Mouse (Mus musculus) hindbrain, embryonic 14.5 days (tissue): ENCODE results near the gene Osbpl11. TPM values are rescaled to one million over a fixed set of nuclear protein-coding genes. Genes with fewer than 3 reads are reported as not detected.
"Not testable (repeated sequence)": the region's sequence is repeated elsewhere in the genome, so short reads cannot be mapped to it uniquely, and the experiment has no call there.

Source experiments
- ATAC-seq: fragments of 200-750 bp; cut with Nextera tagmentation; 2 replicates; pipeline ENCODE4 v1.8.0; 2017; ENCODE audit warnings: moderate number of reproducible peaks, mild to moderate bottlenecking, moderate TSS enrichment, moderate library complexity; ENCODE audit not compliant: low FRiP score
- DNase-seq: peaks from one replicate; pipeline ENCODE4 v3.0.0-alpha.2; 2015; ENCODE audit warnings: low spot score
- H3K27ac ChIP-seq: fragments of 300-500 bp; sonication (generic); 2 replicates; pipeline ENCODE4 v1.5.1; 2014; ENCODE audit warnings: mild to moderate bottlenecking, moderate library complexity
- H3K27me3 ChIP-seq: fragments of 300-500 bp; sonication (generic); 2 replicates; pipeline ENCODE4 v1.6.1; 2014; ENCODE audit warnings: mild to moderate bottlenecking, low read length, mixed read lengths; ENCODE audit not compliant: control insufficient read depth, insufficient read depth
- H3K36me3 ChIP-seq: fragments of 300-500 bp; sonication (generic); replicated peaks from 2 replicates; pipeline ENCODE4 v1.6.1; 2014; ENCODE audit not compliant: control insufficient read depth, insufficient read depth
- H3K4me1 ChIP-seq: fragments of 300-500 bp; sonication (generic); replicated peaks from 2 replicates; pipeline ENCODE4 v1.6.1; 2014; ENCODE audit warnings: antibody characterized with exemption, low read length, mixed read lengths; ENCODE audit not compliant: control insufficient read depth, insufficient read depth
- H3K4me2 ChIP-seq: fragments of 300-500 bp; sonication (generic); replicated peaks from 2 replicates; pipeline ENCODE4 v1.6.1; 2014; ENCODE audit warnings: mild to moderate bottlenecking, moderate library complexity
- H3K4me3 ChIP-seq: fragments of 300-500 bp; sonication (generic); replicated peaks from 2 replicates; pipeline ENCODE4 v1.5.1; 2014; ENCODE audit warnings: mild to moderate bottlenecking, low read length
- H3K9ac ChIP-seq: fragments of 300-500 bp; sonication (generic); 2 replicates; pipeline ENCODE4 v1.6.1; 2014
- H3K9me3 ChIP-seq: fragments of 300-500 bp; sonication (generic); 2 replicates; pipeline ENCODE4 v1.6.1; 2016; ENCODE audit warnings: low read length; ENCODE audit not compliant: control insufficient read depth
- WGBS: fragments of 180-500 bp; shearing (Covaris S2); extraction: QIAGEN DNeasy Blood & Tissue Kit; methylation state at CpG from one replicate; pipeline ENCODE4 v1.1.7; 2014; 5-methylcytosine and 5-hydroxymethylcytosine counted together
- polyA plus RNA-seq: library from polyadenylated mRNA; unstranded; fragments of >200 nt; fragmentation: Nextera tagmentation; extraction: Ambion mirVana; gene quantifications from 2 replicates; pipeline ENCODE4 v1.2.1, GENCODE M21; 2014

Osbpl11 gene
- polyA plus RNA-seq, 1 experiment from 2014 or later: 18.0 TPM

- Histone ChIP-seq H3K4me2 (no peak overlapping the region), H3K9ac (no peak overlapping the region), H3K27me3 (no peaks in the 10 kb centered on the region), H3K4me1 (no peaks in the 10 kb centered on the region), H3K4me3 (no peak overlapping the region), H3K36me3 (no peaks in the 10 kb centered on the region), H3K27ac (no peak overlapping the region), H3K9me3 (no peaks in the 10 kb centered on the region)
- 78% methylated on average over 11 of the region's 11 CpGs for WGBS
- DNase-seq (no peak), ATAC-seq (no peak)
Observed at GRCm38 (mm10) chr16:33158006-33158405, 26.9 kb upstream of the Osbpl11 start.

DNA sequence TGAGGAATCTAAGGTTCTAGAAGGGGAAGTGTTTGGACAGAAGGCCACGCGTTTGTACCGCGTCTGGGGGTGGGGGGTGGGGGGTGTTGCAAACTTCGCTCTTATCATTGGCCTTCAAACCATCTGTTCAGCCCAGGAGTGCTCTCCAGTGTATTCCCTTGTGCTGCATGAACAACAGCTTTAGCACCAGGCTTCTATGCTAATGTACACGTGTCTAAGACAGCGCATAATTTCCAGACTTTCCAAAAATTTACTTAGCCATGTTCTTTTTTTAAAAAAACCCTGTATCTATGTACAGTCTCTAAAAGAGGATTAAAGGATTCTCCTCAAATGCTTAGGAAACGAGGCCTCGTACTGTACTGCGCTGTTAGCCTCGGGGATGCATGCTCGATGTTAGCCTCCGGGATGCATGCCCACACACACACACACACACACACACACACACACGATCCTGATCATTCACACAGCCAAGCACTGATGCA lies 26.2 kb upstream of the Osbpl11 start:
- Histone ChIP-seq H3K27me3 (no peaks in the 10 kb centered on the region), H3K9ac (no peak overlapping the region), H3K4me2 (no peak overlapping the region), H3K9me3 (no peaks in the 10 kb centered on the region), H3K27ac (no peak overlapping the region), H3K4me3 (no peak overlapping the region), H3K4me1 (no peaks in the 10 kb centered on the region), H3K36me3 (no peaks in the 10 kb centered on the region)
- ATAC-seq: no peak
- no peak for DNase-seq
- WGBS: 75% methylated on average over 14 of the region's 14 CpGs

GRCm38 (mm10) chr16:33159363-33159762 lies 25.5 kb upstream of the Osbpl11 start:
- H3K4me2 ChIP-seq: no peak overlapping the region
- DNase-seq (no peak), ATAC-seq (no peak)
- H3K4me1 ChIP-seq: no peaks in the 10 kb centered on the region
- H3K9ac ChIP-seq: no peak overlapping the region
- no peaks in the 10 kb centered on the region for H3K9me3 ChIP-seq
- H3K27ac ChIP-seq: no peak overlapping the region
- no peaks in the 10 kb centered on the region for H3K27me3 ChIP-seq
- WGBS: 96% methylated on average over 2 of the region's 2 CpGs
- no peak overlapping the region for H3K4me3 ChIP-seq
- H3K36me3 ChIP-seq: no peaks in the 10 kb centered on the region

DNA sequence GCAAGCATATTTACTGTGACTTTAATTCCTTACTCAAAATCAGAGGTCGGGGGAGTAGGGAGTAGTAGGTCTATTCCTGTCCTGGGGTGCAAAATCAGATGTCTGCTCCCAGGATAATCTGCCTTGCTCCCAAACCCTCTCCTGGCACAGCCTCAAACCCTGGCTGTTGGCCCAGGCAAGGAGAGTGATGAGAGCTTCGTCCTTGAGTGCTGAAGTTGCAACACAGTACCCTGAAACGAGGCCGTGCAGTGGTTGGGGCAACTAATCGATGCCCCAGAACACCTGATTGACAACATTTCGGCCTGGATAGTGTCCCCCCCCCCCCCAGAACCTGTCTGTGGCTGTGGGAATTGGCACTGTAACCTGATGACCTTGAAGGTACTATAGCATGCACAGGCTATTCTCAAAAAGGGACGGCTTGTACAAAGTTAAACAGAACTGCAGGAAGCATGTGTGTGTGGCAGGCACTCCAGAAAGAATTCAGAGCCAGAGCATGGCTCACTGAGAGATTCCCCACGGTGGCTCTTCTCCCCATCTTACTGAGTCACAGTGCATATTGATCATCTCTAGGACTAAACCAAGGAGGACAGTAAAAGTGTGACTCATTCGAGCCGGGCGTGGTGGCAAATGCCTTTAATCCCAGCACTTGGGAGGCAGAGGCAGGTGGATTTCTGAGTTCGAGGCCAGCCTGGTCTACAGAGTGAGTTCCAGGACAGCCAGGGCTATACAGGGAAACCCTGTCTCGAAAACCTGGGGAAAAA lies 21.4 kb upstream of the Osbpl11 start:
- H3K4me3 ChIP-seq: no peak overlapping the region
- no peak overlapping the region for H3K27ac ChIP-seq
- H3K9ac ChIP-seq: no peak overlapping the region
- WGBS: 80% methylated on average over 13 of the region's 13 CpGs
- no peaks in the 10 kb centered on the region for H3K36me3 ChIP-seq
- DNase-seq: no peak
- H3K9me3 ChIP-seq: no peaks in the 10 kb centered on the region
- H3K4me2 ChIP-seq: no peak overlapping the region
- H3K4me1 ChIP-seq: no peaks in the 10 kb centered on the region
- no peak for ATAC-seq
- H3K27me3 ChIP-seq: no peaks in the 10 kb centered on the region

DNA sequence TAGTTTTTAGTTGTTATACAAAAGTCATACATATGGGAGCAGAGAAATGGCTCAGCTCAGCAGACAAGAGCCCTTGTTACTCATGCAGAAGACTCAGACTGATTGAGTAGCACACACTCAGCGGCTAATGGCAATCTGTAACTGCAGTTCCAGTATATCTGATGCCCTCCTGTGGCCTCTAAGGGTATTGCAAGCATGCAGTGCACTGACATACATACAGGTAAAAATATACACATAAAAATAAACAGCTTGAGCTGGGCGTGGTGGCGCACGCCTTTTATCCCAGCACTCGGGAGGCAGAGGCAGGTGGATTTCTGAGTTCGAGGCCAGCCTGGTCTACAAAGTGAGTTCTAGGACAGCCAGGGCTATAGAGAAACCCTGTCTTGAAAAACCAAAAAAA lies 18.6 kb upstream of the Osbpl11 start:
- WGBS: 70% methylated on average over 6 of the region's 6 CpGs

GRCm38 (mm10) chr16:33167537-33167936 lies 17.3 kb upstream of the Osbpl11 start:
- no peaks in the 10 kb centered on the region for H3K4me1 ChIP-seq
- no peak overlapping the region for H3K27ac ChIP-seq
- DNase-seq (no peak), ATAC-seq (no peak)
- 50% methylated on average over 5 of the region's 5 CpGs for WGBS
- no peaks in the 10 kb centered on the region for H3K9me3 ChIP-seq
- H3K4me2 ChIP-seq: no peak overlapping the region
- H3K9ac ChIP-seq: no peak overlapping the region
- H3K4me3 ChIP-seq: no peak overlapping the region
- H3K36me3 ChIP-seq: no peaks in the 10 kb centered on the region
- H3K27me3 ChIP-seq: no peaks in the 10 kb centered on the region

More for the DNA sequence above, 18.6 kb upstream of the Osbpl11 start:
- ATAC-seq, H3K4me3 ChIP-seq, H3K27me3 ChIP-seq, H3K36me3 ChIP-seq, DNase-seq, H3K4me1 ChIP-seq, H3K9me3 ChIP-seq, H3K27ac ChIP-seq, H3K4me2 ChIP-seq, H3K9ac ChIP-seq: not testable (repeated sequence)

DNA sequence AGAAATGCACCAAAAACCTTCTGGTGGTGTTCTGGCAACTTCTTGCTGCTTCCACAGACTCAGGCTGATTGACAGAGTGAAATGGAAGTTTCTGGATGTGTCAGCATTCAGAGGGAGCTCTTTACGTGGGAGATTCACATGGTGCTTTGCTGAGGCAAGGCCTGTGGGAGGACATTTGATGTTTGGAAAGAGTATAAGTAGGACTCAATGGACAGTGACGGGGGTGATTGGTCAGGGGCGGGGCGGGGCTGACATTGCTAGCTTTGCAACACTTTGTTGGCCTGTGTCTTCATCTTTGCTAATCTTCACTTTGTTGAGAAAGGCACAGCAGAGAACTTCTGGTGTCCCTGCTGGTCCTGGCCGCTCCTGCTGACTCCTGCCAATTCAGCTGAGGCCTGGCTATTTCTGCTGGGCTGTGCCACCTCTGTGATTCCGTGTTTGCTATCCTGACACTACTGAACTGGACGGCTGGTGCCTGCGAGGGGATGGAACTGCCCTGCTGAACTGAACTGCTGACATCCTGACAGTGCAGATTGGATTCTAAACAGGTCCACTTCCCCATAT lies 15.3 kb upstream of the Osbpl11 start:
- Histone ChIP-seq H3K9me3 (no peaks in the 10 kb centered on the region), H3K36me3 (no peaks in the 10 kb centered on the region), H3K27me3 (no peaks in the 10 kb centered on the region), H3K4me1 (no peaks in the 10 kb centered on the region), H3K9ac (no peak overlapping the region), H3K4me3 (no peak overlapping the region), H3K4me2 (no peak overlapping the region), H3K27ac (no peak overlapping the region)
- WGBS: 68% methylated on average over 8 of the region's 8 CpGs
- ATAC-seq (no peak), DNase-seq (no peak)

- no peak for DNase-seq
- no peaks in the 10 kb centered on the region for H3K9me3 ChIP-seq
- H3K27me3 ChIP-seq: no peaks in the 10 kb centered on the region
- no peak overlapping the region for H3K27ac ChIP-seq
- H3K4me2 ChIP-seq: no peak overlapping the region
- H3K9ac ChIP-seq: no peak overlapping the region
- ATAC-seq: no peak
- no peaks in the 10 kb centered on the region for H3K36me3 ChIP-seq
- H3K4me1 ChIP-seq: no peaks in the 10 kb centered on the region
- H3K4me3 ChIP-seq: no peak overlapping the region
- WGBS: 81% methylated on average over 9 of the region's 9 CpGs
Observed at GRCm38 (mm10) chr16:33170716-33171587, 13.9 kb upstream of the Osbpl11 start.

- H3K4me2 ChIP-seq: no peak overlapping the region
- no peak overlapping the region for H3K9ac ChIP-seq
- 61% methylated on average over 6 of the region's 6 CpGs for WGBS
- no peaks in the 10 kb centered on the region for H3K9me3 ChIP-seq
- H3K4me3 ChIP-seq: no peak overlapping the region
- no peaks in the 10 kb centered on the region for H3K4me1 ChIP-seq
- H3K27ac ChIP-seq: no peak overlapping the region
- DNase-seq (no peak), ATAC-seq (no peak)
- no peaks in the 10 kb centered on the region for H3K36me3 ChIP-seq
- no peaks in the 10 kb centered on the region for H3K27me3 ChIP-seq
Observed at GRCm38 (mm10) chr16:33171800-33172199, 13.1 kb upstream of the Osbpl11 start.
